Mouse (Mus musculus) liver, postnatal 0 days (tissue): ENCODE data around the gene D5Ertd579e. TPM values are rescaled to one million over a fixed set of nuclear protein-coding genes. Genes with fewer than 3 reads are reported as not detected.

Experiments used
- ATAC-seq: fragments of 200-750 bp; cut with Nextera tagmentation; 2 replicates; pipeline ENCODE4 v1.8.0; 2017; ENCODE audit warnings: mild to moderate bottlenecking, moderate library complexity
- DNase-seq: peaks from one replicate; pipeline ENCODE4 v3.0.0-alpha.2; 2016
- H3K27ac ChIP-seq: fragments of 300-500 bp; sonication (generic); 2 replicates; pipeline ENCODE4 v1.5.1; 2014; ENCODE audit warnings: antibody characterized with exemption, moderate library complexity, mild to moderate bottlenecking, low read depth
- H3K27me3 ChIP-seq: fragments of 300-500 bp; sonication (generic); 2 replicates; pipeline ENCODE4 v1.6.1; 2014; ENCODE audit warnings: low read length, control low read depth, mixed read lengths; ENCODE audit not compliant: insufficient read depth
- H3K36me3 ChIP-seq: fragments of 300-500 bp; sonication (generic); replicated peaks from 2 replicates; pipeline ENCODE4 v1.6.1; 2014; ENCODE audit warnings: mild to moderate bottlenecking, control low read depth, low read length, moderate library complexity, mixed read lengths; ENCODE audit not compliant: insufficient read depth
- H3K4me1 ChIP-seq: fragments of 300-500 bp; sonication (generic); 2 replicates; pipeline ENCODE4 v1.6.1; 2014; ENCODE audit warnings: antibody characterized with exemption, mild to moderate bottlenecking, control low read depth; ENCODE audit not compliant: insufficient read depth
- H3K4me2 ChIP-seq: fragments of 300-500 bp; sonication (generic); 2 replicates; pipeline ENCODE4 v1.6.1; 2014; ENCODE audit warnings: low read depth, mild to moderate bottlenecking, low read length, moderate library complexity, mixed read lengths
- H3K4me3 ChIP-seq: fragments of 300-500 bp; sonication (generic); 2 replicates; pipeline ENCODE4 v1.5.1; 2014; ENCODE audit warnings: low read depth, low read length
- H3K9ac ChIP-seq: fragments of 300-500 bp; sonication (generic); replicated peaks from 2 replicates; pipeline ENCODE4 v1.6.1; 2014; ENCODE audit warnings: mild to moderate bottlenecking, moderate library complexity
- H3K9me3 ChIP-seq: fragments of 300-500 bp; sonication (generic); 2 replicates; pipeline ENCODE4 v1.6.1; 2016; ENCODE audit warnings: mild to moderate bottlenecking, control low read depth, low read length, mixed read lengths
- CTCF ChIP-seq: sonication (generic); IDR thresholded peaks from 2 replicates; pipeline ENCODE4 v1.5.1; 2016; ENCODE audit warnings: antibody characterized with exemption, low read depth
- EP300 ChIP-seq: IDR thresholded peaks from 2 replicates; pipeline ENCODE4 v1.6.1; 2016; ENCODE audit warnings: antibody characterized with exemption, low read depth, mild to moderate bottlenecking
- WGBS: fragments of 180-500 bp; shearing (Covaris S2); extraction: QIAGEN DNeasy Blood & Tissue Kit; methylation state at CpG from one replicate; pipeline ENCODE4 v1.1.7; 2014; ENCODE audit not compliant: insufficient replicate concordance; 5-methylcytosine and 5-hydroxymethylcytosine counted together
- polyA plus RNA-seq: library from polyadenylated mRNA; unstranded; fragments of >200 nt; fragmentation: Nextera tagmentation; extraction: Ambion mirVana; gene quantifications from 2 replicates; pipeline ENCODE4 v1.2.1, GENCODE M21; 2015

D5Ertd579e gene
- polyA plus RNA-seq, 1 experiment from 2014 or later: 18.5 TPM

DNA sequence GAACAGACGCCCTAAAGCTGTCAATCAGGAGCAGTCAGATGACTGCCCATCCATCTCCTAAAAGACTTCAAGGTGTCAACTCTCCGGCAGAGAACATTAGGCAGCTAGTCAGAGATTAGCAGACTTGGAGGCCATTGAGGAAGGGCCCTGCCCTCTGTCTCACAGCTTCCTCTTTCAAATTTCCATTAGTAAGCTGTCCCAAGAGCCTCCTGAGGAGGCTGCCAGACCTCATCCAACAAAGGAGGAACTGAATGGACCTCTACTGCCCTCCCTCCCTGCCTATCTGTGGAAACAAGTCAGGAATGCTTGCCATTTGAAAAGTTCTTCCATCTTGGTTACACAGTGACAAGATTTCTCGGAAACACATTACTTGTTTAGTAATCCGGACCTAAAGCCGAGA lies 16.0 kb upstream of the D5Ertd579e start:
- 55% methylated on average over 5 of the region's 5 CpGs for WGBS
- peaks cover 34% of the 10 kb centered on the region for H3K4me1 ChIP-seq
- no peaks in the 10 kb centered on the region for H3K36me3 ChIP-seq
- H3K4me3 ChIP-seq: no peak overlapping the region
- peak overlapping the region; percentile 86 for H3K27ac ChIP-seq
- no peak for TF ChIP-seq CTCF
- no peak for TF ChIP-seq EP300
- peak overlapping the region; percentile 66; the same call in 1 of the 2 replicates for H3K9ac ChIP-seq
- DNase-seq (no peak), ATAC-seq (no peak)
- H3K4me2 ChIP-seq: peak overlapping the region; percentile 87; the same call in 1 of the 2 replicates
- H3K27me3 ChIP-seq: no peaks in the 10 kb centered on the region
- no peaks in the 10 kb centered on the region for H3K9me3 ChIP-seq

DNA sequence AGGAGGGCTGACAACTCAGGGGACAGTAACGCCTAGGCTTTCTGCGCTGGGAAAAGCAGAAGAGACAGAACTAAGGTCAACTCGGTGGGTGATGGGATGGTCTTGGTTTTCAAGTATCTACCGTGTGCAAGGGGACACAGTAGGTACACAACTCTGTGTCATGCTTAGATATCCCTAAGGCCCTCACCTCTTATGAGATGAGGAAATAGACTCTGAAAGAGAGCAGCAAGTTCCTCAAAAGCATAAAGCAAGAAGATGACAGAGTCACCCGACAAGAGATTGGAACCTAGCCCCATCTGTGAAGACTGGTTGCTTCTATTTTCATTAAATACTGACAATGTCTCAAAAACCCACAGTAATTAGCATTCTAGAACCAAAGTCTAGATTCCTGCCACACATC lies 10.0 kb upstream of the D5Ertd579e start:
- Histone ChIP-seq H3K4me3 (no peak overlapping the region), H3K27me3 (no peaks in the 10 kb centered on the region), H3K4me2 (no peak overlapping the region), H3K27ac (no peak overlapping the region), H3K4me1 (peaks cover 8% of the 10 kb centered on the region), H3K9me3 (no peaks in the 10 kb centered on the region), H3K36me3 (no peaks in the 10 kb centered on the region), H3K9ac (no peak overlapping the region)
- WGBS: 64% methylated on average over 5 of the region's 5 CpGs
- no peak for TF ChIP-seq EP300
- TF ChIP-seq CTCF: no peak
- no peak for DNase-seq
- ATAC-seq: no peak

DNA sequence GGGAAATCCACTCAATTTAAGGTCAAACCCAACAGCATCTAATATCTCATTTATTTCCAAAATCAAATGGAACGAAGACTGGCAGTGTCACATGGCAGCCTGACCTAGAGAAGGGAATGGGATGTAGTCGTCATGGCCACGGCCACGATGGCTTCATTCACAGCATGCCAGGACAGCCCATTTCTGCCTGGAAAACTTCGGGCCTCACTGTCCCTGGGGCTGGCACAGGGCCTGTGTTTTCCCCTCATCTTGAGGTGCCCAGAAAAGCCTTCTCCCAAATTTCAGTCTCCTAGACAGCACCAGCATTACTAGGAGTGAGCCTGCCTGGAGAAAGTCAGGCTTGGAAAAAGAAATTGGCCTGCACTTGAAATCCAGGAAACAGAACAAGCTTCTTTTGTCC lies 9.6 kb upstream of the D5Ertd579e start:
- H3K4me2 ChIP-seq: no peak overlapping the region
- no peaks in the 10 kb centered on the region for H3K36me3 ChIP-seq
- no peak overlapping the region for H3K9ac ChIP-seq
- H3K4me3 ChIP-seq: no peak overlapping the region
- no peaks in the 10 kb centered on the region for H3K27me3 ChIP-seq
- H3K27ac ChIP-seq: no peak overlapping the region
- 88% methylated on average over 5 of the region's 5 CpGs for WGBS
- no peak for DNase-seq
- H3K4me1 ChIP-seq: peaks cover 12% of the 10 kb centered on the region
- no peak for ATAC-seq
- TF ChIP-seq EP300: no peak
- H3K9me3 ChIP-seq: no peaks in the 10 kb centered on the region

DNA sequence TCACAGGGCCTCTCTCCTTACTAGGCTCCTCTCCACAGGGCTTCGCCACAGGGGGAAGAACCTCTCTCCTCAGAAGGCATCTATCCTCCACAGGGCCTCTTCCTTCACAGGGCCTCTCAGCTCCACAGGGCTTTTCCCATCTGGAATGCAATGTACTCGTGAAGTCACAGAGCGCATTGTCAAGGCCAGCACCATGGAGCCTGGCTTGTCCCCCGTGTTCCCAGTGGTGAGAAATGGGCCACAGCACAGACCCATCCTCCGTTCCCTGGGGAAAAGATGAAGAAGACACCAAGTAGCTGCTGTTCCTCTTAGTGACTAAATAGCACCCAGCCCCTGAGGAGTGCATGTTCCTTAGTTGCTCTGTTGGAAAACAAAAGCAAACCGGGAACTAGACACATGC lies 8.9 kb upstream of the D5Ertd579e start:
- Histone ChIP-seq H3K4me2 (no peak overlapping the region), H3K4me3 (no peak overlapping the region), H3K27me3 (no peaks in the 10 kb centered on the region), H3K9me3 (no peaks in the 10 kb centered on the region), H3K36me3 (no peaks in the 10 kb centered on the region), H3K4me1 (peaks cover 12% of the 10 kb centered on the region), H3K27ac (no peak overlapping the region), H3K9ac (no peak overlapping the region; the same call in 1 of the 2 replicates)
- WGBS: 76% methylated on average over 6 of the region's 6 CpGs
- ATAC-seq: no peak
- DNase-seq: no peak
- TF ChIP-seq EP300 (no peak), CTCF (no peak)

DNA sequence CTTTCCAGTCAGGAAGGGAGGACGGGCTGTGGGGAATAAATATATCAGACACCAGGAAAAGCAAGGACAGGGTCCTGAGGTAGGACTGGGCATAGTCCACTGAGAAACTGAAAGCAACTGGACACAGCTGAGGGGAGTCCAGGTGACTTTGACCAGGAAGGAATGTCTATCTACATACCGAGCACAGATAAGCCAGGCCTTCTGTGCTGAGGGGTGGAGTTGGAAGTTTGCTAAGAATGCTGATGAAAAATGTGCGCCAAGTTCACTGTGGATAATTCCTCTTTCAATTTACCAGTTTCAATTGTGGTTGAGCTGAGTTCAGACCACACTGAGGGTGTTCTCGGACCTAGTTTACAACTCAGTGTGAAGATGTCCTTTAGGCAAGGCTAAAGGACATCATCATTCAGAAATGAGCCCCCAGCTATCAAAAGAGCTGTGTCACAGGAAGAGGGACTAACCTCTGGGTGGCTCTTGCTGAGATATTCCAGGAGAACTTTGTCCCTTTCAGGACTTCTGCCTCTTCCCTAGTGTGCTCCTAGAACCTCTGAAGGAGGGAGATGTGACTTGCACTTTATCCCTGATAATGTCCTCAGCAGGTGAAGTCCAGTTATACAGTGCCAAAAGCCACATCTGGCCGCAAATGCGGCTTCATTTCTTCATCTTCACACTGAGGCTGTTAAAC lies 5.3 kb upstream of the D5Ertd579e start:
- 0 out of 2 replicates have a peak overlapping the region, but pooled peaks have one; percentile 55 for H3K27ac ChIP-seq
- ATAC-seq: peak; percentile 30; the same call in 1 of the 2 replicates
- no peaks in the 10 kb centered on the region for H3K9me3 ChIP-seq
- 46% methylated on average over 6 of the region's 6 CpGs for WGBS
- no peak overlapping the region for H3K4me3 ChIP-seq
- peaks cover 30% of the 10 kb centered on the region for H3K4me1 ChIP-seq
- H3K4me2 ChIP-seq: 0 out of 2 replicates have a peak overlapping the region, but pooled peaks have one; percentile 22
- H3K9ac ChIP-seq: no peak overlapping the region
- H3K27me3 ChIP-seq: no peaks in the 10 kb centered on the region
- no peaks in the 10 kb centered on the region for H3K36me3 ChIP-seq
- DNase-seq: no peak
- TF ChIP-seq CTCF (no peak), EP300 (no peak)

DNA sequence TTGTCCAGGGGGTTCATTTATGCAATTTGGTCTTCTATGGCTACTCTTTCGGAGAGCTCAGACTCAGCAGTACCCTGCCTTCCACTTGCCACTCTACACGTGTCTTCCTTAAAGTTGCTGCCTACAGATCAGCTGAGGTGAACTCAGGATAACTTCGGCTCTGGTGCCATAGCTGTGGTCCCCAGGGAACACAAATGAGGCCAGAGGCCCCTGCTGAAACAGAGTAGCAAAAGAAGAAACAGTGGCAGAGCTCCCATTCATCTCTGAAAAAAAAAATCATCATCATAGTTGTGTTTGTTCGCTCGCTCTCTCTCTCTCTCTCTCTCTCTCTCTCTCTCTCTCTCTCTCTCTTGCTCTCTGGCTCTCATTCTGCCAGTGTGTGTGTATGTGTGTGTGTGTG lies 2.9 kb upstream of the D5Ertd579e start:
- Histone ChIP-seq H3K4me1 (peaks cover 36% of the 10 kb centered on the region), H3K27ac (no peak overlapping the region), H3K9me3 (no peaks in the 10 kb centered on the region), H3K9ac (no peak overlapping the region), H3K4me2 (no peak overlapping the region), H3K27me3 (no peaks in the 10 kb centered on the region), H3K4me3 (no peak overlapping the region), H3K36me3 (no peaks in the 10 kb centered on the region)
- TF ChIP-seq CTCF: no peak
- TF ChIP-seq EP300: no peak
- DNase-seq (no peak), ATAC-seq (no peak)
- WGBS: 57% methylated on average over 5 of the region's 5 CpGs
